ENCODE assay signal across 18 mouse cellular contexts in the genomic region with DNA sequence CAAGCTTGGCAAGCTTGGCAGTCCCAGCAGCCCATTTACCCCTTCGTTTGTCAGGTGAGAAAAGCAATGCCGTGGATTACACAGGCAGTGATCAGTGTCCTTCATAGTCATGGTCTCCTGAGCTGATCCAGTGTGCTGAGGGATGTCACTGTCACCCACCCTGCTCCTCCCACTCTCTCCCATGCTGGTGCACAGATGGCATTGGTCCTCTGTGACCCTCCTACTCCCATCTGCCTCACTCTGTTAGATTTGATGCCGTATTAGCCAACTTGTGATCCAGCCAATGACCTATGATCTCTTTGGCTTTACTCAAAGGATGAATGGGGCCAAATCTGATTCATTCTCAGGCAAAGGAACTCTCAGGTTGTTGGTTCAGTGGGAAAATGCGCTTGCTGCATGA. TPM values are rescaled to one million over a fixed set of nuclear protein-coding genes. Genes with fewer than 3 reads are reported as not detected.
DNase-seq lines count a peak whose midpoint lies in the region; ATAC-seq and TF ChIP-seq lines count a peak whose summit lies in the region.
"Had no signal": no experiment of that assay in that cellular context is flagged by ENCODE, and none has a peak within 500 bp of the region (broad histone marks: within the 10 kb centered on the region; RNA-seq: fewer than 3 reads in every experiment).

No protein-coding gene starts in this region.

- H3K9me3 ChIP-seq in hindbrain, embryonic 15.5 days, result no peaks in the 10 kb centered on the region
- no peaks in the 10 kb centered on the region for H3K9me3 ChIP-seq in hindbrain, embryonic 14.5 days (ENCODE audit: control insufficient read depth, low read length)
- H3K9me3 ChIP-seq in midbrain, postnatal 0 days (ENCODE audit: low read length), result no peaks in the 10 kb centered on the region
- no peaks in the 10 kb centered on the region for H3K9me3 ChIP-seq in midbrain, embryonic 16.5 days (replicated peaks; ENCODE audit: control insufficient read depth, low read length, poor library complexity, severe bottlenecking)
- H3K9me3 ChIP-seq: embryonic facial prominence, embryonic 13.5 days; forebrain, embryonic 10.5 days; hindbrain, embryonic 12.5 days; midbrain, embryonic 13.5 days had no signal

- no peak overlapping the region for H3K4me3 ChIP-seq in hindbrain, embryonic 15.5 days
- H3K4me3 ChIP-seq in hindbrain, embryonic 14.5 days (replicated peaks; ENCODE audit: low read length), result no peak overlapping the region
- H3K4me3 ChIP-seq in midbrain, postnatal 0 days (ENCODE audit: low read depth, low read length), result no peak overlapping the region
- no peak overlapping the region for H3K4me3 ChIP-seq in midbrain, embryonic 16.5 days (ENCODE audit: low read depth, low read length)
- H3K4me3 ChIP-seq: embryonic facial prominence, embryonic 13.5 days; forebrain, embryonic 10.5 days; hindbrain, embryonic 12.5 days; midbrain, embryonic 13.5 days had no signal

- H3K4me1 ChIP-seq in hindbrain, embryonic 15.5 days (replicated peaks), result peaks cover 16% of the 10 kb centered on the region
- peaks cover 8% of the 10 kb centered on the region for H3K4me1 ChIP-seq in hindbrain, embryonic 14.5 days (replicated peaks; ENCODE audit: control insufficient read depth, insufficient read depth, low read length)
- peaks cover 7% of the 10 kb centered on the region for H3K4me1 ChIP-seq in midbrain, postnatal 0 days (ENCODE audit: insufficient read depth, low read length)
- H3K4me1 ChIP-seq in midbrain, embryonic 16.5 days (ENCODE audit: control insufficient read depth, insufficient read depth, low read length), result peaks cover 7% of the 10 kb centered on the region; the same call in 1 of the 2 replicates

- no peaks in the 10 kb centered on the region for H3K36me3 ChIP-seq in hindbrain, embryonic 15.5 days
- no peaks in the 10 kb centered on the region for H3K36me3 ChIP-seq in hindbrain, embryonic 14.5 days (replicated peaks; ENCODE audit: control insufficient read depth, insufficient read depth)
- no peaks in the 10 kb centered on the region for H3K36me3 ChIP-seq in midbrain, postnatal 0 days (ENCODE audit: insufficient read depth, low read length)
- no peaks in the 10 kb centered on the region for H3K36me3 ChIP-seq in midbrain, embryonic 16.5 days (ENCODE audit: control insufficient read depth, insufficient read depth, low read length)
- H3K36me3 ChIP-seq: embryonic facial prominence, embryonic 13.5 days; forebrain, embryonic 10.5 days; hindbrain, embryonic 12.5 days; midbrain, embryonic 13.5 days had no signal

- no peak for TF ChIP-seq CTCF in midbrain, postnatal 0 days (IDR thresholded peaks at IDR 0.05)

- ATAC-seq in hindbrain, embryonic 15.5 days (ENCODE audit: low FRiP score, low read depth), result peak; percentile 60; the same call in 1 of the 2 replicates
- ATAC-seq in hindbrain, embryonic 14.5 days (ENCODE audit: low FRiP score), result no peak
- no peak for ATAC-seq in midbrain, postnatal 0 days (ENCODE audit: low FRiP score)
- no peak for ATAC-seq in midbrain, embryonic 16.5 days
- ATAC-seq: midbrain, embryonic 13.5 days had no signal

- WGBS in hindbrain, embryonic 15.5 days, result 63% methylated on average over 4 of the region's 4 CpGs
- 63% methylated on average over 4 of the region's 4 CpGs for WGBS in hindbrain, embryonic 14.5 days
- WGBS in midbrain, postnatal 0 days, result 74% methylated on average over 4 of the region's 4 CpGs
- 69% methylated on average over 4 of the region's 4 CpGs for WGBS in midbrain, embryonic 16.5 days

- H3K27me3 ChIP-seq in hindbrain, embryonic 15.5 days, result peaks cover 14% of the 10 kb centered on the region
- peaks cover 13% of the 10 kb centered on the region for H3K27me3 ChIP-seq in hindbrain, embryonic 14.5 days (ENCODE audit: control insufficient read depth, insufficient read depth, low read length)
- peaks cover 9% of the 10 kb centered on the region for H3K27me3 ChIP-seq in midbrain, postnatal 0 days (ENCODE audit: insufficient read depth, low read length)
- peaks cover 12% of the 10 kb centered on the region for H3K27me3 ChIP-seq in midbrain, embryonic 16.5 days (ENCODE audit: control insufficient read depth, insufficient read depth, low read depth, low read length)

- no peak overlapping the region for H3K27ac ChIP-seq in hindbrain, embryonic 15.5 days (replicated peaks)
- H3K27ac ChIP-seq in hindbrain, embryonic 14.5 days, result no peak overlapping the region
- H3K27ac ChIP-seq in midbrain, postnatal 0 days (ENCODE audit: low read depth, low read length), result no peak overlapping the region
- H3K27ac ChIP-seq in midbrain, embryonic 16.5 days (ENCODE audit: low read length), result no peak overlapping the region
- H3K27ac ChIP-seq: embryonic facial prominence, embryonic 13.5 days; forebrain, embryonic 10.5 days; hindbrain, embryonic 12.5 days; midbrain, embryonic 13.5 days had no signal

- H3K9ac ChIP-seq in hindbrain, embryonic 15.5 days, result no peak overlapping the region
- no peak overlapping the region for H3K9ac ChIP-seq in hindbrain, embryonic 14.5 days
- no peak overlapping the region for H3K9ac ChIP-seq in midbrain, postnatal 0 days (replicated peaks; ENCODE audit: low read length, poor library complexity, severe bottlenecking)
- no peak overlapping the region for H3K9ac ChIP-seq in midbrain, embryonic 16.5 days (ENCODE audit: low read depth, low read length)
- H3K9ac ChIP-seq: embryonic facial prominence, embryonic 13.5 days; hindbrain, embryonic 12.5 days; midbrain, embryonic 13.5 days had no signal

- DNase-seq in hindbrain, embryonic 14.5 days (ENCODE audit: low spot score), result no peak
- peak; percentile 75 for DNase-seq in midbrain, postnatal 0 days (ENCODE audit: low spot score)
- DNase-seq in cerebellum, adult 8-10 months, result peak; percentile 54
- DNase-seq in embryo, embryonic 9.5 days (ENCODE audit: extremely low spot score), result no peak
- DNase-seq in frontal cortex, adult 2 months (ENCODE audit: extremely low spot score in 1 of 2, low spot score in 1 of 2), result no peak
- DNase-seq: adrenal gland, postnatal 25 days; kidney, adult 8-10 months; kidney, postnatal 4 days; lung, adult 2 months; lung, postnatal 4 days; right cerebral cortex, postnatal 4 days had no signal

- H3K4me2 ChIP-seq in hindbrain, embryonic 15.5 days, result no peak overlapping the region
- no peak overlapping the region for H3K4me2 ChIP-seq in hindbrain, embryonic 14.5 days (replicated peaks)
- H3K4me2 ChIP-seq in midbrain, postnatal 0 days (ENCODE audit: low read depth, low read length, poor library complexity, severe bottlenecking), result no peak overlapping the region
- H3K4me2 ChIP-seq in midbrain, embryonic 16.5 days (ENCODE audit: low read length), result no peak overlapping the region
- H3K4me2 ChIP-seq: embryonic facial prominence, embryonic 13.5 days; hindbrain, embryonic 12.5 days; midbrain, embryonic 13.5 days had no signal

RNA-seq across cellular contexts. Expression of a gene that starts 20.4 kb away (rescaled TPM):
- polyA plus RNA-seq in hindbrain, embryonic 15.5 days (2015; fragmentation: Nextera tagmentation; extraction: Ambion mirVana), result 0.49 and 0.61 TPM in 2 replicates
- polyA plus RNA-seq in hindbrain, embryonic 14.5 days (2014; fragmentation: Nextera tagmentation; extraction: Ambion mirVana), result 0.23 and 0.56 TPM in 2 replicates
- 0.44 and 0.71 TPM in 2 replicates for total RNA-seq in midbrain, postnatal 0 days (2014; rRNA removed)
- 0.10 and 0.34 TPM in 2 replicates for polyA plus RNA-seq in midbrain, postnatal 0 days (2015; fragmentation: Nextera tagmentation; extraction: Ambion mirVana)
- not detected in 2 replicates for polyA plus RNA-seq in midbrain, embryonic 16.5 days (2015; fragmentation: Nextera tagmentation; extraction: Ambion mirVana)
- polyA plus RNA-seq in frontal cortex, adult 2 months (2012; rRNA removed), result 18.6 and 25.7 TPM in 2 replicates
- total RNA-seq: granulocyte monocyte progenitor cell, adult 5-6 weeks had no signal
- polyA plus RNA-seq: midbrain, embryonic 13.5 days had no signal

RNA-seq across cellular contexts. Expression of a gene that starts 50.4 kb away (rescaled TPM):
- polyA plus RNA-seq in hindbrain, embryonic 15.5 days (2015; fragmentation: Nextera tagmentation; extraction: Ambion mirVana), result 52.3 and 53.4 TPM in 2 replicates
- polyA plus RNA-seq in hindbrain, embryonic 14.5 days (2014; fragmentation: Nextera tagmentation; extraction: Ambion mirVana), result 29.2 and 34.7 TPM in 2 replicates
- 77.6 and 84.2 TPM in 2 replicates for total RNA-seq in midbrain, postnatal 0 days (2014; rRNA removed)
- polyA plus RNA-seq in midbrain, postnatal 0 days (2015; fragmentation: Nextera tagmentation; extraction: Ambion mirVana), result 65.6 and 73.6 TPM in 2 replicates
- polyA plus RNA-seq in midbrain, embryonic 16.5 days (2015; fragmentation: Nextera tagmentation; extraction: Ambion mirVana), result 46.1 and 52.7 TPM in 2 replicates
- polyA plus RNA-seq in frontal cortex, adult 2 months (2012; rRNA removed), result 72.0 and 73.5 TPM in 2 replicates

Comparison
In these comparisons a context has a peak if more than half of its experiments do, and no peak if none do; other contexts are left out.
1. DNase-seq: peak in midbrain, postnatal 0 days (single experiment) and cerebellum, adult 8-10 months (single experiment); none in hindbrain, embryonic 14.5 days (single experiment), embryo, embryonic 9.5 days (single experiment) and frontal cortex, adult 2 months (0 of 2).
2. RNA of a gene that starts 20.4 kb away (polyA plus RNA-seq): 18.6 to 25.7 TPM in frontal cortex, adult 2 months; 0.49 to 0.61 TPM in hindbrain, embryonic 15.5 days, 0.23 to 0.56 TPM in hindbrain, embryonic 14.5 days, 0.10 to 0.34 TPM in midbrain, postnatal 0 days and not detected in midbrain, embryonic 16.5 days; every median in the first group is over 10 times any median in the second.